Mouse (Mus musculus) heart, adult 18-20 months (tissue): ENCODE results near the gene Wdr91. TPM values are rescaled to one million over a fixed set of nuclear protein-coding genes. Genes with fewer than 3 reads are reported as not detected.

Experiments
- DNase-seq, 2 experiments: peaks; one replicate each; pipeline ENCODE4 v3.0.0; 2021 to 2022; ENCODE audit warnings: mixed read lengths in 1 of 2
- long read RNA-seq, 2 experiments: library from polyadenylated mRNA; stranded (forward); transcript quantifications; one replicate each; pipeline ENCODE4 v2.0.0; 2021
- total RNA-seq, 2 experiments: library from RNA; stranded (reverse); gene quantifications; 2 replicates each; pipeline ENCODE4 v1.2.3; 2021

Wdr91 gene
- 10 to 100 TPM; 14.1 to 14.5 TPM for total RNA-seq
- long read RNA-seq, experiment 1, transcript Wdr91-201 (15 exons, 2,682 nt), result major isoform, 7 of 15 reads
- long read RNA-seq, experiment 1, partial matches to known transcripts, result 5 of 15 reads
- long read RNA-seq, experiment 1, other reads (novel, unspliced or antisense), result 3 of 15 reads
- long read RNA-seq, experiment 2, partial matches to known transcripts, result 0 of 4 reads
- long read RNA-seq, experiment 2, other reads (novel, unspliced or antisense), result 1 of 4 reads

DNA sequence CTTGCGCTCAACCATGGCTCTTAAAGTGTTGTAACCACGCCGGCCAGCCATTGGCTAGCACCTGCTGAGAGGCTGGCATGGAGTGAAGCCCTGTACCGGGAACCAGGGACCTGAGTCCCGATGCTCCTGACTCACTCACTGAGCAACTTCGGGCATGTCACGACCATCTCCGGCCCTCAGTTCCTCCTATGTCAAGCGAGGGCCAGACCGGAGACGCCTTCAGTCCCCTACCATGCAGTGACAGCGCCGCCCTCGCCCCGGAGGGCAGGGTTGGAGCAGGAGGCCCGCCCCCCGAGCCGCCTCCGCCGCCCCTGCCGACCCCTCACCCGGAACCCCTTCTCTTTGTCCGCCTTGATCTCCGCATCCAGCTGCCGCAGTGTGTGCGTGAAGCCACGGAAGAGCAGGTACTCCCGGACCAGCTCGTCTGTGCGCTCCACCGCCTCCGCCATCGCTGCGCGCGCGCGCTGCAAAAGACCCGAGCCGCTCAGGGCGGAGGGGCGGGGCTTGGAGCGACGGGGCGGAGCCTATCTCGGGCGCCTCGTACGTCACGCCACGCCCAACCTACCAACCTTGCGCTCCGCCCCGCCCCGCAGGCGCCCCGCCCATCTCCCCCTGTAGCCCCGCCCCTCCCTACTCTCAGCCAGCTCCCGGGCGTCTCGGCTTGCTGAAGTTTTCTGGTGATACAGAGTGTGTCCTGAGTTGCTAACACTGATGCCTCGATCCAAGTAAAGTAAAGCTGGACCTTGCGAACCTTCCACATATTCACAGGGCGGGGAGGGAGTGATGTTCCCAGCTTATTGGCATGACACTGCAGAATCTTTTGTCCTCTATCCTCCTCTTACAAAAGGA is at the start of gene Wdr91:
Gene Wdr91 (minus strand): TSS at position 506 of the 849 bp plus-strand sequence.
- peak; percentile 93 to 97 for DNase-seq

DNA sequence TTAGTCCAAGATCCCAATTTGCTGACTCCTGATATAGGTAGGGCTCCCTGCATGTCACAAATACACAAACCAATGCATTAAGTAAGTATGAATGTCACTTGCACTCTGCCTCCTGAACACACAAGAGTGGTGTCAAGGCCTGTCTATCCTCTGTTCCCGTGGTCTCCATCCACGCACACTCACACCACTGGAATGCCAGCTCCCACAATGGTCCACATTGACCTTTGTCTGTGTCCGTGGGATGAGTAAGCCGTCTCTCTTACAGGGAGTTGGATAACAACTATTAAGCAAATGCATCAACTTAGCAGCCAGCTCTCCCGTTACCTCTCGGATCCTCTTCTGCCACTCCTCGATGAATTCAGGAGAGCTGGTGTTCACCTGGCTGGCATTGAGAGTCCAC is 48.5 kb upstream of the Wdr91 start:
- no peak for DNase-seq

DNA sequence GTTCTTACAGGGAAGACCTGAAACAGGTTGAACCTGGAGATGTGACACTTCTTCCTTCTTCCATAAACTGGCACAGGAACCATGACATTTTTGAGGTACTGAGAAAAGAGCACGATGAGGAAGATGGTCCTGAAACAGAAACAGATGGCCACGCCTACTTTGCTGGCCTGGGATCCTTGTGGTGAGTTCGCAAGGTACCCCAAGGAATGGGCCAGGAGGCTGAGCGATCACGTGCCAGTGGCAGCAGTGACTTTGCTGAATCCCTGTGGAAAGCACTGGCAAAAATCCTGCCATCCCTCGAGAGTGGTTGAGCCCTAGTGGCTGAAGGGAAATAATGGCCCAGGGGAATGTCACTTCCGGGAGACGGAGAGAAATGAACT is 45.2 kb upstream of the Wdr91 start:
- DNase-seq, result no peak

GRCm38 (mm10) chr6:34954926-34955861 is 44.5 kb upstream of the Wdr91 start:
- peak in 1 of 2 experiments; percentile 4 for DNase-seq

DNA sequence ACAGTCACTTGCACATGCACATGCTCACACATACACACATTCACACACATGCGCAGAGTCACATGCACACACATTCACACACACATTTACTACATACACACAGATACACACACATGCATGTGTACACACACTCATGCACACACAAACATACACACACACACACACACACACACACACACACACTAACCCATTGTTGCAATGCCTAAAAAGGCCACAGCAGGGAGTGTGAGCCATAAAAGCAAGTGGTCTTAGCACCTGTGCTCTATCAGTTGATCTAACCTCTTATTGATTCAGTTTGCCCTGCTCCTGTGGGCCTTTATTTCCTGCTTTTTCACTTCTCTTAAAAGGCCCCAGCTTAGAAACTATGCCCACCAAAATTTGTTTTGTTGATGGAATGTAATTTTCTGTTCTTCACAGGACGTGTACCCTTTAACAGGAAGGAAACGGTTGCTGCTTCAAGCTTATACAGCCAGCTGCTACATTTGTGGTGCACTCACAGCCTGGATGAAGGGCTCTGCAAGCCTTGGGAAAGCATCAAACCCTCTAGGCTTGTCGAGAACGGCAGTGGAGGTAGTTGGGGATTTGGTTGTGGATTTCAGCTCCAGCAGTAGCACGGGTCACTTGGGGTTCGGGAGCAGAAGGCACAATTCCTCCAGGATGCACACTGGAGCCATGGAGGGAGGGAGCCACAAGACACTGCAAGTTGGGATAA is 41.4 kb upstream of the Wdr91 start:
- DNase-seq, result no peak

GRCm38 (mm10) chr6:34951518-34951917 is 40.8 kb upstream of the Wdr91 start:
- DNase-seq, result no peak

- DNase-seq, result no peak
Measured at GRCm38 (mm10) chr6:34948461-34948860, 37.8 kb upstream of the Wdr91 start.

GRCm38 (mm10) chr6:34946486-34947079 is 35.9 kb upstream of the Wdr91 start:
- no peak for DNase-seq

GRCm38 (mm10) chr6:34943499-34943898 is 32.8 kb upstream of the Wdr91 start:
- no peak for DNase-seq

DNA sequence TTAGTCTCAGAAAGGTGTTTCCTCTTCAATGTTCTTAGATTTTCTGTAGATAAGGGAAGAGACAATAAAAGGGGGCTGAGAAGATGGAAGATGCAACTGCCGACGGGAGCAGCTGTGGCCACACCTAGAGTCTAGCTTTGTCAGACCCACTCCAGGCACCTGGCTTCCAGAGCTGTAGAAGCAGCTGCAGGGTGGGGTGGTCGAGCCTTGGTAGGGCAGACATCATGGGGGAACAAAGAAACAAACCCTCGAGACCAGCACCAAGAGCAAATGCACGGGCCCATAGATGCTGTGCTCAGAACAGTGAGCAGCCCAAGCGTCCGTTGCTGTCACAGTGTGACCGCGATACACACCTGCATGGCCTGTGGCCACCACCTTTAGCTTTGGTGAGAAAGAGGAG is 31.8 kb upstream of the Wdr91 start:
- DNase-seq, result no peak

DNA sequence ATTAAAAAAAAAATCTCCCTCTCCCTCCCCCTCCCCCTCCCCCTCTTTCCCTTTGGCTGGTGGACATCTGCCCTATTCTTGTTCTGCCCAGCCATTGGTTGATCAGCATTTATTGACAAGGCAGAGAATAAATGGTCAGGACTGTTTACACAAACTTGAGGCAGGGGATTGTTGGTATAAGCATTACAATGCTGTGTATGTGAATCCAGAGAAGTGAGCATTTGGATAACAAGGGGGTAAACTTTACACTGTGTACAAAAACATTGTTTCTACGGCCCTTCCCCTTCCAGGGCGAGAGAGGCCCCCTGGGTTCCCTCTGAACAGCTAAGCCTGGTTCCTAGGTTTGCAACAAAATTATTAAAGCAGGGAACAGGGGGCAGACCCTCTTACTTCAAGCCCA is 30.8 kb upstream of the Wdr91 start:
- DNase-seq, result no peak

DNA sequence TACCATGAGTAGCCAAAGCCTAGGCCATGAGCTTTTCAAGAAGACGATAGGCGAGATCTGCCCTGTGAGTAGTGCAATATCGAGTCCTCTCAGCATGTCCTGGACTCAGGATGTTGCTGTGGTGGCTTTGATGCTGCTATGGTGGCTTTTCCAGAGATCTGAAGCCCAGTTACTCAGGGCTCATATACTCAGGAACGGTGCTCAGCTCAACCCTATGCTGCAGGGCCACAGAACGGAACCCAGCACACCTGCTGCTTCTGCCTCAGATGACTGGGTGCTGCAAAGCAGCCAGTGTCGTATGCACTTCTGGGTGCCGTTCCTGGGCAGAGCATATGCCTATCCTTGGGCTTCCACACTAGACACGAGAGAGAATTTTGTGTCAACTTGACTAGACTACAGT is 28.8 kb upstream of the Wdr91 start:
- DNase-seq, result no peak

DNA sequence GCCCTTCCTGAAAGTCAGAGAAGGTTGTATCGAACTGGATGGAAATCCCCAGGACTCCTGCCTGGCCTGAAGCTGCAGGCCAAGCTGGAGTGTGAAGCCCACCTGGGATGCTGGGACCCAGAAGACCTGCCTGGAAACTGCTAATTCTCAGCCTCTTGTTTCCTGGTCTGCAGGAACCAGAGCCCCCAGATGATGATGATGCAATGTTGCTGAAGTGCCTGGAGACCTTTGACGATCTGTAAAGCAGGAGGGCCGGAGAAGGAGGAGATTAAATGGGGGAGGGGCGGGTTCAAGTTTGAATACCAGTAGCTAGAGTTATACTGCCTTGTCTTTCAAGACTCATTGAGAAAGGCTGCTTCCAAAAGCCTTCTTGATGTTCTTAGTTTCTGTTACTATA is 28.3 kb upstream of the Wdr91 start:
- no peak for DNase-seq

DNA sequence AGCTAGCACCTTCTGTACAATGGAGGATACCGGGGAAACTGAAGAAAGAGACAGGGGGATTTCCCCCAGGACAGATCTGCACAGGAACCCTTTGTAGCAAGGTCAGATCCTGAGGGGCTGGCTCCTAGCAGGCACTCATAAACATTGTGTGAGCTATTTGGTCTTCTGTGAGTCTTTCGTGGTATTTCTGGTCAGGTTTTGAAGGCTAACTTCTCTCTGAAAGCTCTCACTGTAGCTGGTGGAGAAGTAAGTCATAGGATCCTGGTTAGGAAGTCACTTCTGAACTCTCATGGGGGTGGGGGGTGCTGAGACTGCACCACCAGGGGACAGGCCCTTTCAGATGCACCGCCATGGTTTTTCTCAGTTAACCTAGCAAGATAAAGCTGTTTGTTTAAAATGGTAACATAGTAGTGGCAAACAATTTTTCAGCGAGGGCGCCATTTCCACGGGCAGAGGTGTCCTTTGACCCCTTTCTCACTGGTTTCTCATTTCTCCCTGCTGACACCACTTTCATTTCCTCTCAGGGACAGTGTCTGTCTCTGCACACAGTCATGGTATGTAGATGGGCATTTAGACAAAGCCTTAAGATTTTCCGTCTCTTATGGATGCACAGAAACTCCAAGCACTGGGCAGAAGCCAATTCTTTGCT is 27.7 kb upstream of the Wdr91 start:
- no peak for DNase-seq

- DNase-seq, result no peak
Measured at GRCm38 (mm10) chr6:34936743-34937142, 26.1 kb upstream of the Wdr91 start.

- no peak for DNase-seq
Measured at GRCm38 (mm10) chr6:34932633-34933032, 22.0 kb upstream of the Wdr91 start.

DNA sequence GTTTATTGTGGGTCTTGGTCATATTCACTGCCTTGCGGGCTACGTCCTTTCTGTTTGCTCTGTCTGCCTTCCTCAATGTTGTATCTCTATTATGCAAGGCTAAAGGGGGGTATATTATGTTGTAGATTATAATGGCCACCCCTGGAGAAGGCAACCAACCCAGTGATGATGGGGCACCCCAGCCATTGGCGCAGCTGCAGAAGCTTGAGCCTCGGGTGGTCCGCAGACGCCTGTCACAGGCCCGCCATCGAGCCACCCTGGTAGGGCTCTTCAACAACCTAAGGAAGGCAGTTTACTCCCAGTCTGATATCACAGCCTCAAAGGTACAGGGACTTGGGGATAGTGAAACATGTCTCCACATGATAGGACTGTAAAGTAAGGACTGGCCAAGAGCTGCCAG is 16.9 kb upstream of the Wdr91 start:
- DNase-seq, result no peak

DNA sequence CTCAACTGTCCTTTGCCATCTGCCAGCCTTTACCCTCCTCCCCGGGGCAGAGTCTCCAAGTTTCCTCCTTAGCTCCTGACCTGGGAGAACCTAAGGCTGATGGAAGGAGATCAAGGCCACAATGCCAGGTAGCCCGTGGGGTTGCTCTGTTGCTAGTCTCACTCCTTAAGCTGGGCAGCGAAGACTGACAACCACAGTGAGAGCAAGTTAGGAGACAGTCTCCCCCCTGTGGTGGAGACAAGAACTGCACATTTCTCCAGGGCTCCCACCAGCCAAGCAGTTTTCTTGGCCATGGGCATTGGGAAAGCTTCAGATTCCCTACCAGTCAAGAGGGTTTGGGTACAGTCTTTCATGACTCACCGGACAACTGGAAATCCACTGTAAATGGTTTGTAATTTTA is 16.5 kb upstream of the Wdr91 start:
- DNase-seq, result peak; percentile 70 to 84

DNA sequence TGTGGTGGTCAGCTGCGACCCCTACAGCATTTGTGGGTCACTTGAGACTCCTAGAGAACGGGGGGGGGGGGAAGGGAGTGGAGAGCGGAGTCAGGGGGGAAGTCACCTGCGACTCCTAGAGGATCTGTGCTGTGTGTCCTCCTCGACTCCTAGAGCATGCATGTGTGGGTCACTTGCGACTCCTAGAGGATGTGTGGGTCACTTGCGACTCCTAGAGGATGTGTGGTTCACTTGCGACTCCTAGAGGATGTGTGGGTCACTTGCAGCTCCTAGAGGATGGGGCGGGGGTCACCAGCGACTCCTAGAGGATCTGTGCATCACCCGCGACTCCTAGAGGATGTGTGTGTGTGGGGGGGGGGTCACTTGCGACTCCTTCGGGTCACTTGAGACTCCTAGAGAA is 11.3 kb upstream of the Wdr91 start:
- peak; percentile 53 to 60 for DNase-seq

GRCm38 (mm10) chr6:34920631-34921030 is 10.0 kb upstream of the Wdr91 start:
- DNase-seq, result no peak

DNA sequence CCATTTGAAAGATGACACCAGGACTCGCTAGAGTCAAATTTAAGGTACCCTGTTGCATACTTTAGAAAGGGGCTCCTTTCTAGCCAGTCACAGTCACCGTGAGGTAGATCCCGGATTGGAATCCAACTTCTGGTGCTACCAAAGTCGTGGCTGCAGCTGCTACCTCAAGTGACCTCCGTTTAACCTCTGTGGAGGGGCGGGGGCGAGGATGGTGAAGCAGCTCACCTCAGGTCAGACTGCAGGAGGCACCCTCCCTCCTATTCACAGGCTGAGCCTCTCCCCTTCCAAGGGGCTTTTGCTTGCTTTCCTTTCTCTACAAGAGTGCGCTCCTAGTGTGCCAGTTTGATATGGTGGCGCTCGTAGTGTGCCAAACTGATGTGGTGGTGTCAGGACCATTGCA is 9.3 kb upstream of the Wdr91 start, which contains the start of gene Stra8:
Gene Stra8 (plus strand): TSS at position 208 of the 400 bp plus-strand sequence.
- no peak for DNase-seq
